Mouse (Mus musculus) midbrain, embryonic 14.5 days (tissue): ENCODE measurements around the gene Il17ra. TPM values are rescaled to one million over a fixed set of nuclear protein-coding genes. Genes with fewer than 3 reads are reported as not detected.

ENCODE experiments used
- ATAC-seq: fragments of 200-750 bp; cut with Nextera tagmentation; 2 replicates; pipeline ENCODE4 v1.8.0; 2017; ENCODE audit warnings: moderate number of reproducible peaks, moderate library complexity; ENCODE audit not compliant: low FRiP score, low TSS enrichment
- DNase-seq: peaks from one replicate; pipeline ENCODE4 v3.0.0-alpha.2; 2015
- H3K27ac ChIP-seq: fragments of 300-500 bp; sonication (generic); replicated peaks from 2 replicates; pipeline ENCODE4 v1.5.1; 2014; ENCODE audit warnings: mild to moderate bottlenecking, low read depth, low read length, moderate library complexity
- H3K27me3 ChIP-seq: fragments of 300-500 bp; sonication (generic); 2 replicates; pipeline ENCODE4 v1.6.1; 2014; ENCODE audit warnings: low read length, control low read depth, mixed read lengths; ENCODE audit not compliant: control insufficient read depth, insufficient read depth
- H3K36me3 ChIP-seq: fragments of 300-500 bp; sonication (generic); 2 replicates; pipeline ENCODE4 v1.6.1; 2014; ENCODE audit warnings: low read length, control low read depth; ENCODE audit not compliant: control insufficient read depth, insufficient read depth
- H3K4me1 ChIP-seq: fragments of 300-500 bp; sonication (generic); 2 replicates; pipeline ENCODE4 v1.6.1; 2014; ENCODE audit warnings: mild to moderate bottlenecking, antibody characterized with exemption, low read length, control low read depth; ENCODE audit not compliant: control insufficient read depth, insufficient read depth
- H3K4me2 ChIP-seq: fragments of 300-500 bp; sonication (generic); 2 replicates; pipeline ENCODE4 v1.6.1; 2014; ENCODE audit warnings: mild to moderate bottlenecking, low read length, moderate library complexity
- H3K4me3 ChIP-seq: fragments of 300-500 bp; sonication (generic); replicated peaks from 2 replicates; pipeline ENCODE4 v1.5.1; 2014; ENCODE audit warnings: low read depth, low read length
- H3K9ac ChIP-seq: fragments of 300-500 bp; sonication (generic); replicated peaks from 2 replicates; pipeline ENCODE4 v1.6.1; 2014; ENCODE audit warnings: mild to moderate bottlenecking, low read length, moderate library complexity
- H3K9me3 ChIP-seq: fragments of 300-500 bp; sonication (generic); 2 replicates; pipeline ENCODE4 v1.6.1; 2016; ENCODE audit warnings: low read length, control low read depth, mixed read lengths; ENCODE audit not compliant: control insufficient read depth
- WGBS: fragments of 180-500 bp; shearing (Covaris S2); extraction: QIAGEN DNeasy Blood & Tissue Kit; methylation state at CpG from one replicate; pipeline ENCODE4 v1.1.7; 2014; 5-methylcytosine and 5-hydroxymethylcytosine counted together
- polyA plus RNA-seq: library from polyadenylated mRNA; unstranded; fragments of >200 nt; fragmentation: Nextera tagmentation; extraction: Ambion mirVana; gene quantifications from 2 replicates; pipeline ENCODE4 v1.2.1, GENCODE M21; 2014

The Il17ra gene
- polyA plus RNA-seq, 1 experiment from 2014 or later = 2.8 TPM

- Histone ChIP-seq H3K9me3 (no peaks in the 10 kb centered on the region), H3K36me3 (peaks cover 35% of the 10 kb centered on the region), H3K4me1 (no peaks in the 10 kb centered on the region), H3K27ac (no peak overlapping the region), H3K4me2 (no peak overlapping the region), H3K27me3 (no peaks in the 10 kb centered on the region), H3K9ac (no peak overlapping the region), H3K4me3 (no peak overlapping the region)
- ATAC-seq (no peak), DNase-seq (no peak)
- 92% methylated on average over 7 of the region's 7 CpGs for WGBS
Measured at GRCm38 (mm10) chr6:120509975-120510374, 46.9 kb downstream of the Il17ra start.

- no peak for DNase-seq
- no peak overlapping the region for H3K9ac ChIP-seq
- no peaks in the 10 kb centered on the region for H3K4me1 ChIP-seq
- WGBS = 94% methylated on average over 8 of the region's 8 CpGs
- peaks cover 38% of the 10 kb centered on the region for H3K36me3 ChIP-seq
- no peak overlapping the region for H3K27ac ChIP-seq
- no peak overlapping the region for H3K4me2 ChIP-seq
- H3K27me3 ChIP-seq = no peaks in the 10 kb centered on the region
- ATAC-seq = no peak
- no peaks in the 10 kb centered on the region for H3K9me3 ChIP-seq
- no peak overlapping the region for H3K4me3 ChIP-seq
Measured at GRCm38 (mm10) chr6:120510425-120510824, 47.4 kb downstream of the Il17ra start.

DNA sequence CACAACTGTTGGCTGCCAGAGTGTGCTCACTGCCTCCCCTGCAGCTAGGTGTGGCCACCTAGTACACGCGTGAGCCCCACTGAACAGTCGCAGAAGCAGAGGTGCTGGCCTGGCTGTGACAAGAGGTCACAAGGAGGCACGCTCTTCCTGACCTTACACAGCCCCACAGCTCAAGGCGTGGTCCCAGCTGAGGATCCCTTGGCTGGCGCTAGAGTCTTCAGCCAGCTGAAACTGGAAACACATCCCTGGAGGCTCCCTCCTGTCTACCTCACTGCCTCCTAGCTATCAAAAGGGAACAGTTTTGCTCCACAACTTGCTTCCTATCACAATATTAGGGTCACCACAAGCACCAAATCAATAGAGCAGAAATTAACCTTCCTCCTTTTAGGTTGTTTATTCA is 48.2 kb downstream of the Il17ra start:
- peaks cover 38% of the 10 kb centered on the region for H3K36me3 ChIP-seq
- ATAC-seq (no peak), DNase-seq (no peak)
- H3K9ac ChIP-seq = no peak overlapping the region
- WGBS = 97% methylated on average over 6 of the region's 6 CpGs
- H3K9me3 ChIP-seq = no peaks in the 10 kb centered on the region
- no peaks in the 10 kb centered on the region for H3K4me1 ChIP-seq
- no peak overlapping the region for H3K4me2 ChIP-seq
- H3K27ac ChIP-seq = no peak overlapping the region
- no peak overlapping the region for H3K4me3 ChIP-seq
- H3K27me3 ChIP-seq = no peaks in the 10 kb centered on the region

DNA sequence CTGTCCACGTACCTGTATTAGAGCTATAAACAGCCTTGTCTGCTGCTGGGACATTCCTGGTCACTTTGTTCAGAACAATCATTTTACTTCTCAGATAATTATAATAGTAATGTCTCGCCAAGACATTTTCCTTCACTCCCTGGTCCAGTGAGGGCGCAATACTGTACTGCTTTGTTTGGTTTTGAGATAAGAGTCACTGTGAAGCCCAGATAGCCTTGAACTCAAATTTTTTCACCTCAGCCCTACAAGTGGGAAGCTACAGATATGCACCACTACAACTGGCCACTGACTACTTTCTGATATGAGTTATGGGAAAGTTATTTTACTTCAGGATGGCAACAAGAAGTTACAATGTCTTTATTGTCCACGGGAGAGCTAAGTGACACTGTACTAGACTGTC is 53.4 kb downstream of the Il17ra start:
- no peak overlapping the region for H3K9ac ChIP-seq
- no peak overlapping the region for H3K27ac ChIP-seq
- H3K4me1 ChIP-seq = no peaks in the 10 kb centered on the region
- no peak overlapping the region for H3K4me2 ChIP-seq
- H3K36me3 ChIP-seq = peaks cover 56% of the 10 kb centered on the region
- ATAC-seq = no peak
- H3K9me3 ChIP-seq = no peaks in the 10 kb centered on the region
- WGBS = 94% methylated on average over 4 of the region's 4 CpGs
- H3K27me3 ChIP-seq = no peaks in the 10 kb centered on the region
- no peak for DNase-seq
- no peak overlapping the region for H3K4me3 ChIP-seq

- WGBS = 95% methylated on average over 6 of the region's 6 CpGs
Measured at GRCm38 (mm10) chr6:120516879-120517278, 53.8 kb downstream of the Il17ra start.

GRCm38 (mm10) chr6:120517311-120517710 is 54.3 kb downstream of the Il17ra start:
- Histone ChIP-seq H3K9ac (no peak overlapping the region), H3K4me3 (no peak overlapping the region), H3K36me3 (peaks cover 61% of the 10 kb centered on the region), H3K27me3 (no peaks in the 10 kb centered on the region), H3K4me1 (no peaks in the 10 kb centered on the region), H3K27ac (no peak overlapping the region), H3K9me3 (no peaks in the 10 kb centered on the region), H3K4me2 (no peak overlapping the region)
- WGBS = 94% methylated on average over 5 of the region's 5 CpGs
- ATAC-seq = no peak
- DNase-seq = no peak

More at GRCm38 (mm10) chr6:120516879-120517278, 53.8 kb downstream of the Il17ra start:
- no peaks in the 10 kb centered on the region for H3K9me3 ChIP-seq
- ATAC-seq (no peak), DNase-seq (no peak)
- no peak overlapping the region for H3K27ac ChIP-seq
- H3K9ac ChIP-seq = no peak overlapping the region
- no peaks in the 10 kb centered on the region for H3K27me3 ChIP-seq
- peaks cover 60% of the 10 kb centered on the region for H3K36me3 ChIP-seq
- no peak overlapping the region for H3K4me2 ChIP-seq
- no peaks in the 10 kb centered on the region for H3K4me1 ChIP-seq
- no peak overlapping the region for H3K4me3 ChIP-seq

DNA sequence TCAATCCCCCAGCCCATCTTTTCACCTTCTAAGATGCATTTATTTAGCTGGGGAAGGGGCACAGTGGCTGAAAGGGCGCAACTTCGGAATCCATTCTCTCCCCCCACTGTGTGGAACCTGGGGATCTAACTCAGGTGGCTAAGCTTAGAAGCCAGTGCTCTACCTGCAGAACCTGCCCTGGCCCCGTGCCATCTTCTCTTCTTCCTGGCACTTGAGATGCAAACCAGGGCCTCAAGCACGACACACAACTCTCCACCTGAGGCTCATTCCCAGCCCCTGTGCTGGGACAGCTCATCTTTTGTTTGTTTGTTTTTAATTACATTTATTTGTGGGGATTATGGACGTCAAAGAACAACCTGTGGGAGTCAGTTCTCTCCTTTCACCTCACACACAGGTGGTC is 56.6 kb downstream of the Il17ra start:
- DNase-seq = no peak
- ATAC-seq = no peak
- Histone ChIP-seq H3K27ac (no peak overlapping the region), H3K4me1 (no peaks in the 10 kb centered on the region), H3K27me3 (no peaks in the 10 kb centered on the region), H3K9ac (no peak overlapping the region), H3K4me3 (no peak overlapping the region), H3K36me3 (peaks cover 53% of the 10 kb centered on the region), H3K4me2 (no peak overlapping the region), H3K9me3 (no peaks in the 10 kb centered on the region)
- WGBS = 90% methylated on average over 5 of the region's 5 CpGs

DNA sequence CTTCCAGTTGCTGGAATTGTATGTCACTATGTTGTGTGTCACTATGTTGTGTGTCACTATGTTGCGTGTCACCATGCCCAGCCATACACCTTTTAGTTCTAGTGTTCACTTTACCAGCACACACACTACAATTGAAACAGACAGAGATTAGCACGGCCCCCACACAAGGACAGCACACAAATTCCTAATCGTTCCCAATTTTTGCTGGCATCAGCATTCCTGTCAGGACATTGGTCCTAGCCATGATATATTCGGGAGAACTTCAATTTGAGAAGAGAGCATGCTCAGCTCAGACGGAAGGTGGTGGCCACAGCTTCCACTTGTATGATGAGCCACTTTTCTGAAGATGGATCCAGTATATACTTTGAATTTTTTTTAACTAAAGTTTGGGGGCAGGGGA is 61.7 kb downstream of the Il17ra start:
- H3K27ac ChIP-seq = no peak overlapping the region
- no peak overlapping the region for H3K4me3 ChIP-seq
- no peaks in the 10 kb centered on the region for H3K27me3 ChIP-seq
- WGBS = 97% methylated on average over 5 of the region's 5 CpGs
- no peak overlapping the region for H3K9ac ChIP-seq
- H3K9me3 ChIP-seq = no peaks in the 10 kb centered on the region
- no peak overlapping the region for H3K4me2 ChIP-seq
- no peak for DNase-seq
- peaks cover 28% of the 10 kb centered on the region for H3K36me3 ChIP-seq
- peaks cover 11% of the 10 kb centered on the region for H3K4me1 ChIP-seq
- ATAC-seq = no peak

DNA sequence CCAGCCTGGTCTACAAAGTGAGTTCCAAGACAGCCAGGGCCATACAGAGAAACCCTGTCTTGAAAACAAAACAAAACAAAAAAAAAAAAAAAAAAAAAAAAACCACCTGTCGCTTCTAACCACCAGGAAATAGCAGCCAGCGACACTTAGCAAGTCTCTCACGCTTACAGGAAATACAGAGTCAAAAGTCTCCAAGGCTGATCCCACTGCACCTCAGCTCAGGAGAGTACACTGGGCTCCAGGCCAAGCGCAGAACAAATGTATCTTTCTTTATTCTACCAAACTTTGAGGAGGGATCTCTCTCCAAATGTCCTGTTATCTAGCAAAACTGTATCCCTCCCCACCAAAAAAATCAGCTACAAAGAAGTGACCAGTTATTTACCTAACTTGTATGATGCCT is 66.1 kb downstream of the Il17ra start:
- no peak overlapping the region for H3K27ac ChIP-seq
- ATAC-seq (no peak), DNase-seq (no peak)
- no peaks in the 10 kb centered on the region for H3K27me3 ChIP-seq
- H3K4me3 ChIP-seq = no peak overlapping the region
- no peaks in the 10 kb centered on the region for H3K36me3 ChIP-seq
- peaks cover 19% of the 10 kb centered on the region for H3K4me1 ChIP-seq
- H3K9ac ChIP-seq = no peak overlapping the region
- no peaks in the 10 kb centered on the region for H3K9me3 ChIP-seq
- WGBS = 81% methylated on average over 4 of the region's 4 CpGs
- no peak overlapping the region; the same call in 1 of the 2 replicates for H3K4me2 ChIP-seq
